Mouse (Mus musculus) testis, postnatal 14 days (tissue): ENCODE measurements at regions not wholly inside any gene's neighbourhood (a gene's known extent, or its start where the extent isn't known, plus 50 kb on each side); places are given as distances from the start of the nearest gene placed in this dataset.
"Not testable (repeated sequence)": the region's sequence is repeated elsewhere in the genome, so short reads cannot be mapped to it uniquely, and the experiment has no call there.

Experiments
- DNase-seq: peaks from one replicate; pipeline ENCODE4 v3.0.0; 2021; ENCODE audit warnings: low spot score

DNA sequence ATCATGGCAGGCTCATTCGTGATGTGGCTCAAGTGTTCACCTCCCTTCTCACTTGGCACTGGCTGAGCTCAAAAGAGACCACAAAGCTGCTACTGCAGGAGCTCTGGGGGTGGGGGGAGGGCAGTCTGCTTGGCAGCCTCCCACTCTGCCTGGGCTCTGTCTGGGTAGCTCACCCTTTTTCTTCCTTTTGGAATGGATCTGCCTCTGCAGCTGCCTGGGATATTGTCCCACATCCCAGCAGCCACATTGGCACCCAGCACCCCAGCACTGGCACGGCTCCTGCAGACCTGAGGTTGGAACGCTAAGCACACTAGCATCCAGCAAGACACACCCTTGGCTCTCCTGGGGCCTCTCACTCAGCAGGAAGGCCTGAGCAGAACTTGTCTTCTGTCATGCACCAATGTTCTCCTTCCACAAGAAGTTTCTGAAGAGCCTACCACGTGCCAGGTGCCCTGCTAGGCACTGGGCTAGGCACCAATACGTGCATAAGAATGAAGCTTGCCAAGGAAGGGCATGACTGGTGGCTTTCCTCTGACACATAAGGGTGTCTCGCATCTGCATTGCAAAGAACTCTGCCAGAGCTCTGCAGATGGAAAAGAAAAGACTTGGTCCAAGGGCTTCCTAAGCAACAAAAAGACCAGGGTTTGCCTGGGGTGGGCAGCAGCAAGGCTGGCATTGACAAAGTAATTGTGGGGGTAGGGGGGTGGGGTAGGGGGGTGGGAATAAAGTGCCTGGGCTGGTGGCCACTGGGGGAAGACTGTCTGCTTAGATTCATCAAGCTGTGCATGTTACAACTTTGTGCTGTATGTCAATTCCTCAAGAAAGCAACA is 112.1 kb upstream of the Sipa1l1 start:
- not testable (repeated sequence) for DNase-seq

DNA sequence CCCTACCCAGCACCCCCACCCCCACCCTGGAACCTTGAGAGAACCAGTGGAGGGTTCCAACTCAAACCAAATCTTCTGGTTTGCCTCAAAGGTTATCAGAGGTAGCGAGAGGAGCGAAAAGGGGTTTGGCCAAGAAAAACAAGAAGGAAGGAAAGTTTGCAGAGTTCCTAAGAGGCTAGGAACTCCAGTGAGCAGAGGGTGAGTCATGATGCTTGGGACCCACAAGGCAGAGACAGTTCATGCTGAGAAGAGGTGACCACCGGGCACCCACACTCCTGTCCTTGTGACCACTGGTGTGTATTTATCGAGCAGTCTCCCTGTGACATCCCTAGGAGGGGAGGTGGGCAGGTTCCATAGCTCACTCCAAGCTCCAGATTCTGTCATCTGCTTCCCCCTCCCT is 104.1 kb upstream of the Sipa1l1 start:
- no peak for DNase-seq

GRCm38 (mm10) chr12:82066860-82067259 is 102.3 kb upstream of the Sipa1l1 start:
- no peak for DNase-seq

GRCm38 (mm10) chr12:82069621-82070020 is 99.5 kb upstream of the Sipa1l1 start:
- DNase-seq = no peak

DNA sequence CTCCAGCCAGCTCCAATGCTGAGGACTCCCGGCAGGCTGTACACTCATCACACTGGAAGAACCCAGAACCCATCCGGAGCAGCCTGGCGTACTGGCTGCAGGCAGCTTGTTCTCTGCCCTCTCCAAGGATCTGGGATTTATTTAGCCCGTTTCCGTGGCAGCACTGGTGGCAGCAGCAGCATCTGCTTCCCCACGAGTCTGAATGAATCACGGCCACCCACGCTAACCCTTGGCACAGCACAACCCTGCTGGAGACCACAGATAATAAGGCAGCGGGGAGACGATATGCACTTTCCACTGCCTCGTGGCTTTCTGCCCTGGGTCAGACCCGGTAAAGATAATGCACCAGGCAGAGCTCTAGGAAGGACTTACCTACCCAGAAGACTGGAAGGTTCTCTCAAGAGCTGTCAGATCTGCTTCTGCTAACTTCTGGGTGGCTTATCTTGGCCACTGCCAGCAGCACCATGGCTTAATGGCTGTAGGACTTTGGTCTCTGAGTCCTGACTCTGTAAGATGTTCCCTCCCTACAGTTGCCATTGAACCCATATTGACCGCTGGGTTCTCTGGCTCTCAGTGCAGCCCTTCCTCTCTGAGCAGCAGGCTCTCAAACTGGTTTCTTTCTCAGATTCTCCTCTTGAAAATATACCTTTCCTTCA is 96.2 kb upstream of the Sipa1l1 start:
- DNase-seq = no peak

- DNase-seq = no peak
Measured at GRCm38 (mm10) chr12:82075479-82076221, 93.5 kb upstream of the Sipa1l1 start.

DNA sequence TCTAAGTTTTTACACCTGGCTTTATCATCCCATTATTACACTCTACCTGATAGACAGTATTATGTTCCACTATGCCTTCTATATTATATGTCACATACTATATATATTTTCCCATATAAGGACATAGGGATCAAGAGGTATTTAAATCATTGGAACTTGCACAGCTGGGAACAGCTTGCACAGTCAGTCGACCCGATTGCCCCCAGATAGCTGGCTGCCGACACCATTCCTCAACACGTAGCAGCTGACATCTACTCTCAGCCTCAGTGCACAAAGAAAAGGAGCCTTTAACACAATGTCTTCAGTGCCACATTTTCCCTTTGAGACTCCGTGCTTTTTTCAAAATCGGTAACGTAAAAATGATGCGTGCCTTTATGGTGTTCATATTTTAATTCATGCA is 92.4 kb upstream of the Sipa1l1 start:
- no peak for DNase-seq

GRCm38 (mm10) chr12:82077945-82078344 is 91.2 kb upstream of the Sipa1l1 start:
- DNase-seq = no peak

DNA sequence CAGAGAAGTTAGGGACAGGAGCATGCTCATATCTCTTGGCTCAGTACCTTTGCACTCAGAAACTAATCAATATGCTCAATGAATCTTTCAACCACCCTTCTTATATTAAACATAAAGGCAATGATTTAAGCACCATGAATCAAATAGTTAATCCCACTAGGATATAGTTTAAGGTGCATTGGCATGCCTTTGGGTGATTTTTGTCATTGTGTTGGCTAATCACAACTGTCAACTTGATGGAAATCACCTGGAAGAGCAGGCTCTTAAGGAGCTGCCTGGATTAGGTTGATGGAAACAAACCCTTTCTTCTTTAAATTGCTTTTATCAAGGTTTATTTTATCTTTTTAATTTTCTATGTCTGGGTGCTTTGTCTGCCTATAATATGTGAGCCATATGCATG is 90.4 kb upstream of the Sipa1l1 start:
- DNase-seq = no peak

- no peak for DNase-seq
Measured at GRCm38 (mm10) chr12:82080196-82080880, 88.8 kb upstream of the Sipa1l1 start.

DNA sequence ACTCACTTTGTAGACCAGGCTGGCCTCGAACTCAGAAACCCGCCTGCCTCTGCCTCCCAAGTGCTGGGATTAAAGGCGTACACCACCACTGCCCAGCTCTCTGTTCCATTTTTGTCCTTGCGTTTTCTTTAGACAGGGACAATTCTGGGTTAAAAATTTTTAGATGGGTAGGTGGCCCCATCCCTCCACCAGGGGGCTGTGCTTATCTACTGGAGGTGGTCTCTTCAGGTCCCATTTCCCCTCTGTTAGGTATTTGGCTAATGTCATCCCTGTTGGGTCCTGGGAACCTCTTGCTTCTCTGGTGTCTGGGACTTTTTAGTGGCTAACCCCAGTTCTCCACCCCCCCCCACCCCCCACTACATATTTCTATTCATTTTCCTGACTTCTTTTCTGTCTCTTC is 86.5 kb upstream of the Sipa1l1 start:
- not testable (repeated sequence) for DNase-seq

DNA sequence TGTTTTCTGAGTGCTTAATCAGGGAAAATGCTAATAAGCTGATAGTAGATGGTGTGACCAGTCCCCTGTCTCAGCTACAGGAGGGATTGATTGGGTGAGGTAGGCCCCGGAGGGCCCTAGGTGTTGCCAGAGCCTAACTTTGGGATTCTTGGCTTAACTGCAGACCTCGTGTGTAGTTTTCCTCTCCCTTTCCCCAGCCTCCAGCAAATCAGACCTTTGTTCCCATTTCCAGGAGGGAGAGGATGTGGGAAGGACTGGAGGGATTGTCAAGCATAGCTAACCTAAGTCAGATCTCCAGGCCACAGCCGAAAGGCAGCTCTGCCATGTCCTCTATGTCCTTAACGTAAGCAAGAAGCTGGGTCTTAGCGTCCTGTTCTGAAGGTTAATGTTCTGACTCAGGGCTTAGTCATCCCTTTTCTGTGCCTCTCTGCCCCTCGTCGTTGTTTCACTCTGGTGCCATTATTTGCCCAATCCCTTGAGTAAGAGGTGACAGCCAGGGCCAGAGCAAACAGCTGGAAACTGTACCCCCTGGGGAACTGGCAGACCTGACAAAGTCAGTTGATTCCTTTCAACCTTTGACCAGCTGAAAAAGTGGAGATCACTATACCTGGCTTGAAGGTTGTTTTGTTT is 83.2 kb upstream of the Sipa1l1 start:
- no peak for DNase-seq

DNA sequence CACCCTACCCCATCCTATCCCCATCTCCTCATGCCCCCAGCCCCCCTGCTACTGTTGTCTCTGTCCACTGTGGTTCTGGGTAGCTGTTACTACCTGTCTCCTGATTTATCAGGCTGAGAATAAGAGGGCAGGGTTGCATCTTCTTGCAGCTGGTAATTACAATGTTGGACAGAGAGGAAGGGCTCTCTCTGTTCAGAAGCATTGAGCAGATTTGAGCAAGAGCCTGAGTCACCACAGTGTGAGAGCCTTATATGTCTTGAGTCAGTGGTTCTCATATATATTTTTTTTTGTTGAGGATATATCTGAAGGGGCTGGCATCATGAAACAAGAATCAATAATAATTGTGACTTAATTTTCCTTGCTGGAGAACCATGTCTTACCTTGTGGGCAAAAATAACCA is 82.7 kb upstream of the Sipa1l1 start:
- DNase-seq = no peak

GRCm38 (mm10) chr12:82089288-82089687 is 79.8 kb upstream of the Sipa1l1 start:
- DNase-seq = peak; percentile 21

DNA sequence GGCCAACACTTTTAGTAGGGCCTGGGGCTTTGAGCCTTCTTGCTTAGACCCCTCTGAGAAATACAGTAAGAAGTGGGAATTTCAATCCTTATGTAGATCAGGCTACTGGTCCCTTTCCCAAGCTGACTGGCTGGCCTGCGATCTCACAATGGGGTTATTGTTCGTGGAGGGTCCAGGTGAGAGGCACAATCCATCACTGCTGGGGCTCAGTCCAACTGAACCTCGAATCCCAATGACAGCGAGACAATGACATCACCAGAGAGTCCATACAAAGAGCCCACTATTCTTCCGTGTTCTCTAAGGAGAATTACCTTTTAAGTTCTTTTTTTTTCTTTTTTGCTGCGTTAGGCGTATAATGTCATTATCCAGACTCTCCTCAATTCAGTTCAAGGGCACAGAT is 75.8 kb upstream of the Sipa1l1 start:
- DNase-seq = no peak

DNA sequence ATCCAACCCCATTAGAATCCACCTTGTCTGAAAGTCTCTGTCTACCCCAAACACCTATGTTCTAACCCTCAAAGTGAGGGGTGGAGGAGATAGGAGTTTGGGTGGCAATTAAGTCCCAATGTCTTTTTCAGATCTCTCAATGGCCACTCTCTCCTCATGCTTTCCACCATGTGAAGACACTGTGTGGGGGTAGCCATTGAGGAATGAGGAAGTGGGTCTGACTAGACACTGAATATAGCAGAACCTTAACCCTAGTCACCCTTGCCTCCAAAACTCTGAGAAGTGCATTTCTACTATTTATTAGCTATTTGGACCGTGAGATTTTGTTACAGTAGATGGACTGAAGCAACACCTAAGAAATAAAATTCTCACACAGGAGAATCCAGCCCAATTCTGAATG is 73.7 kb upstream of the Sipa1l1 start:
- no peak for DNase-seq

DNA sequence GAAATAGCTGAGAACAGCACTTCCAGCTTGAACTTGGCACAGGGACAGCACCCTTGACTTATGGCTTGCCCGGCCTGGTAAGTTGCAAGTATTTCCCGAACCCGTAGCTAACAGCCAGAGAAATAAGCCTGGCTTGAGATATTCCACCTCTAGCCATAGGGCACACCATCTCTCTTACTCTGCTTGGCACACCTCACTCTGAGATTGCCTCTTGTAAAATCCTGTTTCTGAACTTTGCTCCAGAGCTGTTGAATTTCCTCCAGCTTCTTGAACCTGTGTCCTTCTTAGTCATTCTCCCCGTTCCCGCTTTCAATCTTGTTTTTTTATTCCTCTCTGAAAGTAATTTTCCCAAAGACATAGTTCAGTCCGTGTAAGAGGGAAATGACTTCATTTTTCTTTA is 72.0 kb upstream of the Sipa1l1 start:
- DNase-seq = no peak

DNA sequence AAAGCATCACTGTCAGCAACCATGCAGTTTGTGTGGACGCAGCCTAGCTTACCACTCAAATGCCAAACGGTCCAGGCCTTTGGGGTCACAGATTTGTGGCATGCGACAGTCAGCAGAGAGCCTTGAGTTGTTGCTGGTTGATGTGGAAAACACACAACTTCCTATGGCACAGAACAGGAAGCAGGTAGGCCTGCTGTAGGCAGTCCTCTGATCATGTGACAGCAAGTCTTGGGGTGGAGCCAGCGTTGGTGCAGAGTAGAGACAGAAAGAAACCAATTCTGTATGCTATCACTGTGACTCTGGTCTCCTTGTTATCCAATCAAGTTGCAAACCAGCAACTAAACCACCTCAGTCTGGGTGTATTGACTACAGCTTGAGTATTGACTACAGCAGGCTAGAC is 71.5 kb upstream of the Sipa1l1 start:
- no peak for DNase-seq

GRCm38 (mm10) chr12:82104211-82104610 is 64.9 kb upstream of the Sipa1l1 start:
- no peak for DNase-seq

DNA sequence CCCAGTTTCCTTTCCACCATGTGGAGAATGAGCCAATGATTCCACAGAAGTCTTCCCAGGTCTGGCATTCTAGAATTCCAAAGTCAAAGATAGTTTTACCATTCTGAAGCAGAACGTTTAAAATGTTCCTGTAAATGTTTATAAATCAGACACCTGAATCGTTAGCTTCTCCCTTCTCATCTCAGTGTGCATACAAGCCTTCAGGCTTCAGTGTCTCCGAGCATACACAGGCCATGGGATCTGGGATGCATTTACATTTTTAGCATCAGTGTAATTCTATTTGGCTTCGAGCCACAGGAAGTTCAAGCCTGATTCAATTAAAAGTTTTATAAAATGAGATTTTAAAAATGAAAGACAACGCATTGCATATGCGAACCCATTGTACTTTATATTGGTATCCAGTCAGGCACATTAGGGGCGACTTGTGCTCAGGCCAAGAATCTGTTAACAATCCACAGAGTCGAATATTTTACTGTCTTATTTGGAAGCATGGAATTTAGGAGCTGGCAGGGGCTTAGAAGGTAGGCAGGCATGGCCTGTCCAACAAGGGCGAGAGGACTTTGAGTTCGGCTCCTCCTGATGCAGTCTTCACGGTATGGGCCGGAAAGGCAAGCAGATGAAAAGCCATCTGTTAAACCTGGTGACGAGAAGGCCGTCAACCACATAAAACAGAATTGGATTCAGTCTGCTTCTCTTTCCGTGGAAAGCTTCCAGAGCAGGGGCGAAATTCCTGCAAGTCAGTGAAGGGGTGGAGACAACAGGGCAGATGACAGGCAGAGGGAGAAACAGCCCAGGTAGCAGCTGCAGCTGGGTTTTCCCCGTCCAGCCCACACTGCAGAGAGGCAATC is 63.7 kb upstream of the Sipa1l1 start:
- no peak for DNase-seq

DNA sequence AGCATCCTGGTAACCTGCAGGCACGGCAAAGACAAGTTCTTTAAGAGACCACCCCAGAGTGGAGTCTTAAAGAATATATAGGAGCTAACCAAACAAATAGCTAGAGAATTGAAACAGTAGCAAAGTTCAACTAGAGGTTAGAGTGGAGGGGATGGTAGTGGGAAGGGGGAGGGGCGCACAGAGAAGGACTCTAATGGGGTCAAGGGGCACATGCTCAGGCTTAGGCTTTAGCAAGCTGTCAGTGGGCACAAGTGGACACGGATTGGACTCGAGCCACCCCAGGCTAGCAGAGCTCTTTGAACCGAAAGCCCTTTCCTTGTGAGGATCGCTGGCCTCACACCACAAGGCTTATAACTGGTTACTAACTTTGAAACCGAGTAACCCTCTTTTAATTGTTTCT is 53.4 kb upstream of the Sipa1l1 start:
- no peak for DNase-seq
